Mouse (Mus musculus) right cerebral cortex, postnatal 14 days (tissue): Measurements from ENCODE around the gene Slc25a36.

Experiments used
- DNase-seq: peaks from one replicate; pipeline ENCODE4 v3.0.0; 2022

Slc25a36 gene

DNA sequence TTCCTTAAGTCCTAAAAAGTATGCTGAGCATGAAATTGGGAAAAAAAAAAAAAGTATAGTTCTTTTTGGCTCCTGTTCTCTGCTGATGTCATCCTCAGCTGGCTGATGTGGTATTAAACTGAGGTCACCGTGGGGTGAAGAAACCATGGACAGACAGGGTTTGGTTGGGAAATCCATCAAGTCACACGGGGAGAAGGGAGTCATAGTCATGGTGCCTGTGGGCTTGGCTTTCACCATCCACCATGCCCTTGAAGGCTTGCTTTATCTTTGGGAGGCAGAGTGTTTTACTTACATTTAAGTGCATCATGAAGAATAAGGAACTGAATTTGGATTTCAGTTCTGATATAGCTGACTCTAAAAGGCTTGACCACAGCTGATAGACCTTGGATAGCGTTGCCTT lies 72.9 kb downstream of the Slc25a36 start:
- no peak for DNase-seq

DNA sequence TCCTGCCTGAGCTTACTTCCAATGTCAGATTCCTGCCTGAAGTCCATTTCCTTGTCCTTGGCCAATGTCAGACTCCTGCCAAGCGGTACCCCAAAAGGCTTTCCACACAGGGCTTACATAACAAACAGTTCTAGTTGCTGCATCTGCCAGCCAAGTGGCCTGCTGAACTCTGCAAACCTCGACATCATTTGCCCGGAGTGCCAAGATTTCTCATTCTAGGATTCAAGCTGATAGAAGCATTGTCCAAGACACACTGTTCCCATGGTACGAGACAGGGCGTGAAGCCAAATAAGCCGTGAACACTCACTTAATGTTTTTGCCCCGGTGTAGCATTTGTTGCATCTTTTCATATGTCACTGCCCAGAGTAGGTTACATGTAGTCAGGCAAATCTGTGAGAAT lies 74.3 kb downstream of the Slc25a36 start:
- no peak for DNase-seq

GRCm38 (mm10) chr9:97027361-97027760 lies 83.6 kb downstream of the Slc25a36 start:
- no peak for DNase-seq

DNA sequence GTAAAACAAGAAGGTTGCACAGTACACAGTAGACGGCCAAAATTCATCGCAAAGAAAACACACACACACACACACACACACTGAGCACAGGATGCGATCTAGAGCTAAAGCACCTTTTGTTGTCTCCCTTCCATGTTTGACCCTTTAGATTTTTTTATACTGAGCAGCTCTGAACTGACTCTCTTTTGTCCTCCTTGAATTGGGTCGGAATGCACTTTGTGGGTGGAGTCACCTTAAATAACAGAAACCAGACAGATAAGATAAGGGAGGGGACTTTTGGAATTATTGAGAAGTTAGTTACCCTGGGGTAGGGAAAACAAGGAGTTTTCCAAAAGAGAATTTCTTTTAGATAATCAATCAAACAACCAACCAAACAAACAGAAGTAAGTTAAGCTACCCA lies 85.0 kb downstream of the Slc25a36 start:
- DNase-seq: no peak
